Mouse (Mus musculus) heart, embryonic 11.5 days (tissue): Measurements from ENCODE around the gene Itga10. TPM values are rescaled to one million over a fixed set of nuclear protein-coding genes. Genes with fewer than 3 reads are reported as not detected.

Source experiments
- ATAC-seq: fragments of 200-750 bp; cut with Nextera tagmentation; replicated peaks from 2 replicates; pipeline ENCODE4 v1.8.0; 2017; ENCODE audit warnings: moderate library complexity; ENCODE audit not compliant: insufficient number of reproducible peaks, low FRiP score, low TSS enrichment
- H3K27ac ChIP-seq: fragments of 300-500 bp; sonication (generic); 2 replicates; pipeline ENCODE4 v1.5.1; 2014; ENCODE audit warnings: mild to moderate bottlenecking, low read depth, low read length
- H3K27me3 ChIP-seq: fragments of 300-500 bp; sonication (generic); 2 replicates; pipeline ENCODE4 v1.6.1; 2014; ENCODE audit warnings: mild to moderate bottlenecking, low read length, mixed read lengths; ENCODE audit not compliant: control insufficient read depth, insufficient read depth
- H3K36me3 ChIP-seq: fragments of 300-500 bp; sonication (generic); 2 replicates; pipeline ENCODE4 v1.6.1; 2014; ENCODE audit warnings: mild to moderate bottlenecking, low read length, moderate library complexity, mixed read lengths; ENCODE audit not compliant: control insufficient read depth, insufficient read depth
- H3K4me1 ChIP-seq: fragments of 300-500 bp; sonication (generic); 2 replicates; pipeline ENCODE4 v1.6.1; 2014; ENCODE audit warnings: low read length; ENCODE audit not compliant: control insufficient read depth, insufficient read depth
- H3K4me2 ChIP-seq: fragments of 300-500 bp; sonication (generic); 2 replicates; pipeline ENCODE4 v1.6.1; 2014; ENCODE audit warnings: mild to moderate bottlenecking, moderate library complexity
- H3K4me3 ChIP-seq: fragments of 300-500 bp; sonication (generic); 2 replicates; pipeline ENCODE4 v1.5.1; 2014; ENCODE audit warnings: low read depth, low read length
- H3K9ac ChIP-seq: fragments of 300-500 bp; sonication (generic); 2 replicates; pipeline ENCODE4 v1.6.1; 2014; ENCODE audit warnings: mild to moderate bottlenecking, low read depth, low read length, moderate library complexity
- H3K9me3 ChIP-seq: fragments of 300-500 bp; sonication (generic); replicated peaks from 2 replicates; pipeline ENCODE4 v1.6.1; 2016; ENCODE audit warnings: low read length; ENCODE audit not compliant: control insufficient read depth
- WGBS: fragments of 180-500 bp; shearing (Covaris S2); extraction: QIAGEN DNeasy Blood & Tissue Kit; methylation state at CpG from one replicate; pipeline ENCODE4 v1.1.7; 2014; ENCODE audit not compliant: insufficient replicate concordance; 5-methylcytosine and 5-hydroxymethylcytosine counted together
- polyA plus RNA-seq: library from polyadenylated mRNA; unstranded; fragments of >200 nt; fragmentation: Nextera tagmentation; extraction: Ambion mirVana; gene quantifications from 2 replicates; pipeline ENCODE4 v1.2.1, GENCODE M21; 2014

Itga10 gene
- polyA plus RNA-seq, result 0.54 and 0.83 TPM in 2 replicates

DNA sequence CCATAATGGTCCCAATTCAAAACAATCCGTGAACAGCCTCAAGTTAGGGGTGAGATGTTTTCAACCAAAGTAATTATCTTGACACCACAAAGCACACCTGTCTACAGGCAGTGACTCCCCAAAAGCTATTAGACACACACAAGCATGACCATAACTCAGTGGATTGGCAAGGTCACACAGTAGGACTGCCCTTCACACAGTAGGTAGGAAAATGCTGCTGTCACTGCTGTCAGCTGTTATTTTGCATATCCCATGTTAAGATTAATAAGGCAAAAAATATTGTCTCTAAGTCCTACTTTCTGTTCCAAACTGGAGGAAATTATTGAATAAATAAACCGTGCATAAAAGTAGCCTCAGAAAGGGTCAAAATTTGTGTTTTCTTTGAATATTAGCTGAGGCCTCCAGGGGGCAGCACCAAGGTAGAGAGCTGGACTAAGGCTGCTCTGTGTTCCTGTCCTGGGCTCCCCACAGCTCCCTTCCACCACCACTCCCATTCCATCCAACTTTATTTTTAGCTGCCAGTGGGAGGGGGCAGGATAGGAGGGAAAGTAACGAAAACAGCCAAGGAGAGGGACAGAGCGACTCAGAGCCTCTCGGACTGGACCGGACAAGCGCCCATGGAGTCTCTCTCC is at the start of gene Itga10:
Itga10 (plus strand) TSS at position 567 of the 632 bp plus-strand sequence.
- Histone ChIP-seq H3K36me3 (peaks cover 9% of the 10 kb centered on the region), H3K4me2 (peak within 1 kb of the TSS; percentile 38), H3K27ac (no peak within 1 kb of the TSS), H3K4me1 (peaks cover 3% of the 10 kb centered on the region; the same call in 1 of the 2 replicates), H3K27me3 (no peaks in the 10 kb centered on the region), H3K9ac (no peak within 1 kb of the TSS), H3K9me3 (no peaks in the 10 kb centered on the region), H3K4me3 (no peak within 1 kb of the TSS)
- WGBS, result 57% methylated on average over 7 of the region's 7 CpGs
- ATAC-seq, result 0 out of 2 replicates have a peak, but pooled peaks have one; percentile 18

DNA sequence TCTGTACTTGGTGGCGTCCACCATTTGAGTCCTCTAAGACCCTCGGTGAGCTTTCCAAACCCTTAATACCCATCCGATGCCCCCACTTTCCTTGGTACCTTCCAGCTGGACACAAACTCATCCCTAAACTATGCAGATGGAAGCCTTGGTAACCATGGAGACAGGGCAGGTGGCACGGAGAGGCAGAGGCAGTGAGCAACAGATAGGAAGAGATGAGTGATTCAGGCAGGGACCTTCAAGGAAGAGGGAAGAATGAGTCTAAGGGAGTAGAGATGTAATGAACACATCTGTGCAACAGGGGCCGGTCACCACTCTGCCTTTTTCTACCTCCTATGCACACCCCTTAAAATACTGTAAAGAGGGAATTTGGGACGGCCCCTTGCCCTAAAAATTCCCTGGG is 49.7 kb upstream of the Itga10 start:
- no peaks in the 10 kb centered on the region for H3K36me3 ChIP-seq
- H3K27me3 ChIP-seq, result peaks cover 2% of the 10 kb centered on the region; the same call in 1 of the 2 replicates
- no peak overlapping the region; the same call in 1 of the 2 replicates for H3K27ac ChIP-seq
- no peak overlapping the region; the same call in 1 of the 2 replicates for H3K9ac ChIP-seq
- peak overlapping the region; percentile 98 for H3K4me2 ChIP-seq
- peak overlapping the region; percentile 65; the same call in 1 of the 2 replicates for H3K4me3 ChIP-seq
- WGBS, result 21% methylated on average over 6 of the region's 6 CpGs
- ATAC-seq, result no peak
- H3K9me3 ChIP-seq, result no peaks in the 10 kb centered on the region
- peaks cover 28% of the 10 kb centered on the region for H3K4me1 ChIP-seq

DNA sequence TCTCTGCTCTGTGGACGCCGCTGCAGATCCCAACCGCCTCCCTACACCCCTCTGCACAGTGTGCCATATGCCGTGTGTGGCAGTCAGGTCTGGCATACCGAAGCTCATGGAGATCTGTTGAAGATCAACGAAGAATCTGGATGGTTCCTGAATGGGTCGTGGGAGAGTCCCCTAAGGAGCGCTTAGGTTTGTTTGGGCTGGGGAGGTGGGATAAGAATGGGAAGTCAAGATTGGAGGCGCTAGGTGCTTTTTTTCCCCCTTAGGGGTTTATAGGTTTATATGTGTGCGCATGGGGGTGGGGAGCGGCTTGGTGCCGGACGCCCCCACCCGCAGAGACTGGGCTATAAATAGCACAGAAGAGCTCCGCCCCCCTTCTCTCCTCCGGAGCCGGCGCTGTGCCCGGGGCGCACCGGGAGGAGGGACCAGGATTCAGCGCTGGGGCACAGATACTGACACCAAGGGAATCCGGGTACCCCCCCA is 49.1 kb upstream of the Itga10 start, which contains the start of gene Ankrd34a:
Ankrd34a (plus strand) TSS at position 409 of the 480 bp plus-strand sequence.
- Histone ChIP-seq H3K9me3 (no peaks in the 10 kb centered on the region), H3K27ac (peak within 1 kb of the TSS; percentile 78), H3K27me3 (peaks cover 2% of the 10 kb centered on the region; the same call in 1 of the 2 replicates), H3K9ac (peak within 1 kb of the TSS; percentile 83), H3K4me3 (peak within 1 kb of the TSS; percentile 65), H3K4me2 (peak within 1 kb of the TSS; percentile 98), H3K36me3 (no peaks in the 10 kb centered on the region), H3K4me1 (peaks cover 28% of the 10 kb centered on the region)
- ATAC-seq, result no peak
- WGBS, result under 1% methylated on average over 19 of the region's 23 CpGs

GRCm38 (mm10) chr3:96596855-96597254 is 48.5 kb upstream of the Itga10 start:
- no peaks in the 10 kb centered on the region for H3K36me3 ChIP-seq
- H3K4me3 ChIP-seq, result peak overlapping the region; percentile 65
- H3K9ac ChIP-seq, result peak overlapping the region; percentile 83
- peaks cover 2% of the 10 kb centered on the region; the same call in 1 of the 2 replicates for H3K27me3 ChIP-seq
- H3K4me2 ChIP-seq, result peak overlapping the region; percentile 98
- WGBS, result 2% methylated on average over 11 of the region's 12 CpGs
- H3K9me3 ChIP-seq, result no peaks in the 10 kb centered on the region
- peaks cover 28% of the 10 kb centered on the region for H3K4me1 ChIP-seq
- H3K27ac ChIP-seq, result peak overlapping the region; percentile 78
- no peak for ATAC-seq

DNA sequence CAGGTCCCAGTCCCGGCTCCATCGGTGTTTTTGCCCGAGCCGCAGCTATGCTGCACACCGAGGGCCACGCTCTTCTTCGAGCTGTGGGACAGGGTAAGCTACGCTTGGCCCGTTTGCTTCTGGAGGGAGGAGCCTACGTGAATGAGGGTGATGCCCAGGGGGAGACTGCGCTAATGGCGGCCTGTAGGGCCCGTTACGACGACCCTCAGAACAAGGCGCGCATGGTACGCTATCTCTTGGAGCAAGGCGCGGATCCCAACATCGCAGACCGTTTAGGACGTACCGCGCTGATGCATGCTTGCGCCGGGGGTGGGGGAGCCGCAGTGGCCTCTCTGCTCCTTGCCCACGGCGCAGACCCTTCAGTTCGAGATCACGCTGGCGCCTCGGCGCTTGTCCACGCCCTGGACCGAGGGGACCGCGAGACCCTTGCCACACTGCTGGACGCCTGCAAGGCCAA is 47.9 kb upstream of the Itga10 start:
- peaks cover 2% of the 10 kb centered on the region; the same call in 1 of the 2 replicates for H3K27me3 ChIP-seq
- H3K27ac ChIP-seq, result peak overlapping the region; percentile 78
- H3K4me1 ChIP-seq, result peaks cover 29% of the 10 kb centered on the region
- under 1% methylated on average over 40 of the region's 40 CpGs for WGBS
- H3K4me3 ChIP-seq, result peak overlapping the region; percentile 65
- peak overlapping the region; percentile 98 for H3K4me2 ChIP-seq
- peak overlapping the region; percentile 83 for H3K9ac ChIP-seq
- no peak for ATAC-seq
- H3K36me3 ChIP-seq, result no peaks in the 10 kb centered on the region
- H3K9me3 ChIP-seq, result no peaks in the 10 kb centered on the region

- WGBS, result 3% methylated on average over 54 of the region's 54 CpGs
- Histone ChIP-seq H3K4me3 (peak overlapping the region; percentile 65), H3K9me3 (no peaks in the 10 kb centered on the region), H3K27me3 (peaks cover 2% of the 10 kb centered on the region; the same call in 1 of the 2 replicates), H3K4me1 (peaks cover 38% of the 10 kb centered on the region), H3K4me2 (peak overlapping the region; percentile 98), H3K36me3 (no peaks in the 10 kb centered on the region), H3K27ac (peak overlapping the region; percentile 78), H3K9ac (peak overlapping the region; percentile 83)
- ATAC-seq, result 0 out of 2 replicates have a peak, but pooled peaks have one; percentile 4
These were observed 47.0 kb upstream of the Itga10 start for GRCm38 (mm10) chr3:96598156-96599068.

GRCm38 (mm10) chr3:96599069-96599393 is 46.4 kb upstream of the Itga10 start:
- H3K27me3 ChIP-seq, result peaks cover 2% of the 10 kb centered on the region; the same call in 1 of the 2 replicates
- 48% methylated on average over 8 of the region's 8 CpGs for WGBS
- peak overlapping the region; percentile 65 for H3K4me3 ChIP-seq
- H3K4me2 ChIP-seq, result peak overlapping the region; percentile 98
- H3K36me3 ChIP-seq, result no peaks in the 10 kb centered on the region
- H3K9ac ChIP-seq, result no peak overlapping the region; the same call in 1 of the 2 replicates
- no peak for ATAC-seq
- H3K9me3 ChIP-seq, result no peaks in the 10 kb centered on the region
- H3K4me1 ChIP-seq, result peaks cover 44% of the 10 kb centered on the region
- H3K27ac ChIP-seq, result no peak overlapping the region

- Histone ChIP-seq H3K9ac (no peak overlapping the region), H3K27ac (no peak overlapping the region), H3K9me3 (no peaks in the 10 kb centered on the region), H3K36me3 (no peaks in the 10 kb centered on the region), H3K4me3 (peak overlapping the region; percentile 65; the same call in 1 of the 2 replicates), H3K4me1 (peaks cover 46% of the 10 kb centered on the region), H3K27me3 (peaks cover 2% of the 10 kb centered on the region; the same call in 1 of the 2 replicates), H3K4me2 (no peak overlapping the region; the same call in 1 of the 2 replicates)
- WGBS, result 71% methylated on average over 3 of the region's 3 CpGs
- ATAC-seq, result no peak
These were observed 46.0 kb upstream of the Itga10 start for GRCm38 (mm10) chr3:96599411-96599810.
